Mouse (Mus musculus): ENCODE measurements around the gene Med21. TPM values are rescaled to one million over a fixed set of nuclear protein-coding genes. Genes with fewer than 3 reads are reported as not detected.

The Med21 gene
- polyA plus RNA-seq (2012; ENCODE audit: low replicate concordance) = 1.6 and 1.9 TPM in 2 replicates

DNA sequence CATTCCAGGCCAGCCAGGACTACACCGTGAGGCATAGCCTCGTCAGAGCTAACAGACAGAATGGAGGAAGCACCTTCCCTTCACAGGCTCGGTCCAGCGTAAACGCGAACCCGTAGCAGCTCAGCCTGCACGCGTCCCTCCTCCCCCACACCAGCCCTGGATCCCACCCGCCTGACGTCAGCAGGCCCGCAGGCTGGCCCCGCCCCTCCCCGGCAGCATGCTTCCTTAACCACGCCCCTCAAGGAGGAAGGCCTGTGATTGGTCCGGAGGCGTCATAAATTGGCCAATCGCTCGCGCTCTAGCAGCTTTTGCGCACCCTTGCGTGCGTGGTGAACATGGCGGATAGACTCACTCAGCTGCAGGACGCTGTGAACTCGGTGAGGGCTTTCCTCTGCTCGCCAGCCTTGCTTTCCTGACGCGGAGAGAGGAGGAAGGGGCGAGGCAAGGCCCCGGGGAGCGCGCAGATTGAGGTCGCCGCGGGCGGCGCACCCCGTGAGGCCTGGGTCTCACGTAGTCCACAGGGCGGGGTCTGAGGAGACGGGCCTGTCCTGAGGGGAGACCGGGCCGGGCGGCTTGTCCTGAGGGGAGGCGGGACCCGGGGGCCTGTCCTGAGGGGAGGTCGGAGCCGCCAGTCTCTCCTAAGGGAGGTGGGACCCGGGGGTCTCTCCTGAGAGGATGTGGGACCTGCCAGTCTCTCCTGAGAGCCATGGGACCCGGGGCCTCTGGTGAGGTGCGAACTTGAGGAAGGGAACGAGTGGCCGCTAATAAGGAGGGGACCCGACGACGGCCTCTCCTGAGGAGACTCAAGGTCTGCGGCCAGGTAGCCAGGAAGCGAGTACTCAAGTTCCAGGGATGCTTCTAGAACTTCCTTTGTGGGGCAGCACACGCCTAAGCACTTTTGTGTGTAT is at the start of gene Med21, which contains the start of gene Tm7sf3:
TSS of gene Med21 (plus strand) at position 272 of the 908 bp plus-strand sequence.
TSS of gene Tm7sf3 (minus strand) at position 549 of the 908 bp plus-strand sequence.

Other genes with a start within 250 kb of the Med21 start
- 0.87 and 2.4 TPM in 2 replicates for gene Itpr2, start 140.3 kb upstream of the Med21 start, polyA plus RNA-seq (2012; ENCODE audit: low replicate concordance)
- 65.4 and 84.3 TPM in 2 replicates for gene Fgfr1op2, start 65.3 kb upstream of the Med21 start, polyA plus RNA-seq (2012; ENCODE audit: low replicate concordance)
- gene Ints13, start 64.7 kb upstream of the Med21 start, polyA plus RNA-seq (2012; ENCODE audit: low replicate concordance) = 9.9 and 31.2 TPM in 2 replicates
- gene Tm7sf3, start 277 bp downstream of the Med21 start, polyA plus RNA-seq (2012; ENCODE audit: low replicate concordance) = 10.4 and 33.5 TPM in 2 replicates
- 0.26 and 0.67 TPM in 2 replicates for gene Stk38l, start 82.4 kb downstream of the Med21 start, polyA plus RNA-seq (2012; ENCODE audit: low replicate concordance)
- 0.44 TPM in 1 of 2 replicates, not detected in the other for gene Arntl2, start 153.5 kb downstream of the Med21 start, polyA plus RNA-seq (2012; ENCODE audit: low replicate concordance)
- not detected in 2 replicates for gene Smco2, start 207.6 kb downstream of the Med21 start, polyA plus RNA-seq (2012; ENCODE audit: low replicate concordance)
- gene Ppfibp1, start 245.9 kb downstream of the Med21 start, polyA plus RNA-seq (2012; ENCODE audit: low replicate concordance) = 0.91 and 1.7 TPM in 2 replicates

Measured in leukemia stem cell, adult 10-12 weeks (primary cell).